Mouse (Mus musculus) kidney, embryonic 16.5 days (tissue): ENCODE results near the gene Fam69b. TPM values are rescaled to one million over a fixed set of nuclear protein-coding genes. Genes with fewer than 3 reads are reported as not detected.

Experiments
- ATAC-seq: fragments of 200-750 bp; cut with Nextera tagmentation; 2 replicates; pipeline ENCODE4 v1.8.0; 2017; ENCODE audit warnings: moderate TSS enrichment; ENCODE audit not compliant: low FRiP score, low TSS enrichment
- H3K27ac ChIP-seq: fragments of 300-500 bp; sonication (generic); 2 replicates; pipeline ENCODE4 v1.5.1; 2014; ENCODE audit warnings: low read length
- H3K27me3 ChIP-seq: fragments of 300-500 bp; sonication (generic); 2 replicates; pipeline ENCODE4 v1.6.1; 2014; ENCODE audit warnings: low read length, control low read depth, mixed read lengths; ENCODE audit not compliant: insufficient read depth
- H3K36me3 ChIP-seq: fragments of 300-500 bp; sonication (generic); 2 replicates; pipeline ENCODE4 v1.6.1; 2014; ENCODE audit warnings: low read length, control low read depth, mixed read lengths; ENCODE audit not compliant: insufficient read depth
- H3K4me1 ChIP-seq: fragments of 300-500 bp; sonication (generic); 2 replicates; pipeline ENCODE4 v1.6.1; 2014; ENCODE audit warnings: low read length, control low read depth, mixed read lengths; ENCODE audit not compliant: insufficient read depth
- H3K4me2 ChIP-seq: fragments of 300-500 bp; sonication (generic); replicated peaks from 2 replicates; pipeline ENCODE4 v1.6.1; 2014; ENCODE audit warnings: low read depth, low read length
- H3K4me3 ChIP-seq: fragments of 300-500 bp; sonication (generic); 2 replicates; pipeline ENCODE4 v1.5.1; 2014; ENCODE audit warnings: mild to moderate bottlenecking, low read length
- H3K9ac ChIP-seq: fragments of 300-500 bp; sonication (generic); replicated peaks from 2 replicates; pipeline ENCODE4 v1.6.1; 2014; ENCODE audit warnings: low read length
- H3K9me3 ChIP-seq: fragments of 300-500 bp; sonication (generic); 2 replicates; pipeline ENCODE4 v1.6.1; 2016; ENCODE audit warnings: low read length, control low read depth
- WGBS: fragments of 180-500 bp; shearing (Covaris S2); extraction: QIAGEN DNeasy Blood & Tissue Kit; methylation state at CpG from one replicate; pipeline ENCODE4 v1.1.7; 2014; 5-methylcytosine and 5-hydroxymethylcytosine counted together
- polyA plus RNA-seq: library from polyadenylated mRNA; unstranded; fragments of >200 nt; fragmentation: Nextera tagmentation; extraction: Ambion mirVana; gene quantifications from 2 replicates; pipeline ENCODE4 v1.2.1, GENCODE M21; 2015

The Fam69b gene
- polyA plus RNA-seq, 1 experiment from 2014 or later: 40.3 TPM

DNA sequence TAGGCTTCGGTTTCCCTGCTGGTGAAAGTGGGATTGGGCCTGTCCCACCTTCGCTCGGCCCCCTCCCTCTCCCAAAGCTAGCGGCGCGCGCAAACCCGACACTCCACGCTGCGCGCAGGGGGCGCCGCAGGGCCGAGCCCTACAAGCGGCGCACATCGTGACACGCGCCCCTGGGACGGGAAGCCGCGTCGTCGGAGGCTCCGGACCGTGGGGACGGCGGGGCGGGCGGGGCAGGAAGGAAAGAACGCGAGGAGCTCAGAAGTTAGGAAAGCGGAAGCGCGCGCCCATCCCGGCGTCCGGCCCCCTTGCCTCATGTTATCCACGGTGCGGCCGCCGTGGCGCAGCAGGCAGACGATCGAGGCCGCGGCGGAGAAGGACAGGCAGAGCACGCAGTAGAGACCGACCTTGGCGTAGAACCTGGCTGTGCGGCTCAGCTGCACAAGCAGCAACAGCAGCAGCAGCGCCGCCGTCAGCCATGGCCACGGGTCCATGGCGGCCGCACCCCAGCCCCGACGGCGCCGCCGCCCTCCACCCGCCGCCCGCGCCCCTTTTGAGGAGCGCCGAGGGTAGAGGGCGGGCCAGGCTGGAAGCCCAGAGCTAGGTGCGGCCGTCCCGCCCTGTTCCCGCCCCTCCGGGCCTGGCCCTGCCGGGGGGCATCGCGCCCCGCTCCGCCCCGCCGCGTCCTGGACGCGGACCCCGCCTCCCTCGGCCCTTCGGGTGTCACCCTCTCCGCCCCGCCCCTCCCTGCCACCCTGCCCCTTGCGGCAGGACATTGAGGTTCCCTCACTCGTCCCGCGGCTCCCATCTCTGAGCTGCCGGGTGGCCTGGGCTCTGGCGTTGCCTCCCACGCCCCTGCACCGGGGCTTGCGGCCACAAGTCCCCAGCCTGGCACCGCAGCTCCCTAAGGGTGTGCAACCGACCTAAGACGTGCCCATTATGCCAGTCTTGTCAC lies 24.3 kb upstream of the Fam69b start, which contains the start of gene Agpat2:
Gene Agpat2 (minus strand): TSS at position 698 of the 952 bp plus-strand sequence.
- Histone ChIP-seq H3K9ac (peak within 1 kb of the TSS; percentile 83), H3K27me3 (no peaks in the 10 kb centered on the region), H3K27ac (peak within 1 kb of the TSS; percentile 86), H3K4me3 (peak within 1 kb of the TSS; percentile 71), H3K4me1 (peaks cover 25% of the 10 kb centered on the region), H3K4me2 (peak within 1 kb of the TSS; percentile 88), H3K36me3 (no peaks in the 10 kb centered on the region), H3K9me3 (no peaks in the 10 kb centered on the region)
- ATAC-seq: peak; percentile 90
- under 1% methylated on average over 97 of the region's 103 CpGs for WGBS

DNA sequence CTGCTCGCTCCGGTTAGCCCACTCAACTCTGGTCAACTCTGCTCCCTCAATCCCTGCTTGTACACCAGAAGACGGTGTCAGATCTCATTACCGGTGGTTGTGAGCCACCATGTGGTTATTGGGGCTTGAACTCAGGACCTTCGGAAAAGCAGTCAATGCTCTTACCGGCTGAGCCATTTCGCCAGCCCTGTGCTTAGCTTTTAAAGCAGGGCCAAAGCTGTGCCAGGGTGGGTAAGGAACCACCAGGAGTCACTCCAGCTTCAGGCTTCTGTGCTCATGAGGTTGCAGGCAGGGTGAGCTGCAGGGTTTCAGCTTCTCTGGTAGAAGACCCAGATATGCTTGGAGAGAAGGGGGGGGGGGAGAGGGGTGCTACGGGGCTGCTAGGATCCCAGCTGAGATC lies 22.9 kb upstream of the Fam69b start:
- Histone ChIP-seq H3K27ac (no peak overlapping the region), H3K9me3 (no peaks in the 10 kb centered on the region), H3K4me1 (peaks cover 20% of the 10 kb centered on the region), H3K4me2 (no peak overlapping the region), H3K9ac (no peak overlapping the region), H3K4me3 (no peak overlapping the region), H3K27me3 (no peaks in the 10 kb centered on the region), H3K36me3 (no peaks in the 10 kb centered on the region)
- WGBS: 88% methylated on average over 8 of the region's 8 CpGs
- ATAC-seq: no peak

DNA sequence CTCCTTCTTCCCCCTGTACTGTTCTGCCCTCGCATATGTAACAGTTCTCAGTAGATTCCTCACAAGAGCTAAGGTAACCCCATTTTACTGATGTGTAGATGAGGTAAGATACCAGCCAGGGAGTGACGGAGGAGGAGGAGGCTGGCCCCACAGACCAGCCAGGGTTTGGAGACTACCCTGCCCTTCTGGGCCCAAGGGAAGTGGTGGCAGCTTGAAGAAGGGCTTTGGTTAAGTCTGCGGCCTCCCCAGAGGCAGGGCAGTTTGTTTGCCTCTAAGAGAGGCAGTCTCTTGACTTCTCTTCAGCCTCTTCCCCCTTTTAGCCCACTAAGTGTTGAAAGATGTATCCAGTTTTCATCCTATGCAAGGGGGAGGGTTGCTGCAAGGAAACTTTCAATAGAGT lies 21.7 kb upstream of the Fam69b start:
- H3K27ac ChIP-seq: no peak overlapping the region
- no peaks in the 10 kb centered on the region for H3K9me3 ChIP-seq
- 74% methylated on average over 3 of the region's 3 CpGs for WGBS
- H3K4me1 ChIP-seq: peaks cover 13% of the 10 kb centered on the region
- ATAC-seq: no peak
- H3K9ac ChIP-seq: no peak overlapping the region
- H3K4me3 ChIP-seq: no peak overlapping the region
- no peaks in the 10 kb centered on the region for H3K36me3 ChIP-seq
- no peak overlapping the region for H3K4me2 ChIP-seq
- no peaks in the 10 kb centered on the region for H3K27me3 ChIP-seq

DNA sequence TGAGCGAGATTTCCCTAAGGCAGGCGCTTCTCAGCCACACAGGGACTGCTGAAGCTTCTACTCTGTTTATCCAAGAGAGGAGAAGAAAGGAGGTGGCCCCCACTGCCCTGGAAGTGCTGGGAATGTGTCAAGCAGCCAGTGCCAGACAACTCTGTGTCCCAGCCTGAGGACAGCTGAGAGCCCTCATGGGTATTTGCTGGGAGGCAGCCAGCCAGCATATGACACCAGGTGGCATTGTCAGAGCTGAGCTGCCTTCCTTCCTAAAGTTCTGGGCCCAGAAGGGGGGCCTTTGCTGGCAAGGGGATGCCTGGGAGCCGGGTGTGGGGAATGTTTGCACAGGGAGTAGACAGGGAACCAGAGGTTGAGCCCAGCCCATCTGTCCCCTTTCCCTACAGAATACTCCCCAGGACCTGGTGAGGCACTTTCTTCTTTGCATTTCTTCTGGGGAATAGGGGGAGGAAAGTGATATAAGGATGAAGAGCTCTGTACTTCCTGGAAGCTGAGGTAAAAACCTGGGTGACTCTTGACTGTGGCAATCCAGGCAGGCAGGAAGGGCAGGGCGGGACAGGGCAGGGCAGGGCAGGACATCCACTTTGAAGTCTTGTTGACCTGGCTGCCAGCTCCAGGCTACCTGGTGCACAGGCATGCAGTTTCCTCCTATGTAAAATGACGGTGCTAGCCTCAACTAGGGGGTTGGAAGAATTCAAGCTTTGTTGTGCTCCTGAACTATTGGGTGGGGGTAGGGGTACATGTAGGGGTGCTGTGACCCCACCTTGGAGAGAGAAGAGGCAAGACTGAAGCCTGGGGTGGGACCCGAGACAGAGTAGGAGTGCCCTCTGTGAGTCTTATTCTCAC lies 21.0 kb upstream of the Fam69b start:
- H3K9me3 ChIP-seq: no peaks in the 10 kb centered on the region
- 0 out of 2 replicates have a peak overlapping the region, but pooled peaks have one; percentile 29 for H3K9ac ChIP-seq
- ATAC-seq: no peak
- no peak overlapping the region for H3K4me2 ChIP-seq
- H3K4me3 ChIP-seq: no peak overlapping the region
- WGBS: 43% methylated on average over 6 of the region's 6 CpGs
- peaks cover 13% of the 10 kb centered on the region for H3K4me1 ChIP-seq
- H3K36me3 ChIP-seq: no peaks in the 10 kb centered on the region
- H3K27ac ChIP-seq: no peak overlapping the region
- H3K27me3 ChIP-seq: no peaks in the 10 kb centered on the region

DNA sequence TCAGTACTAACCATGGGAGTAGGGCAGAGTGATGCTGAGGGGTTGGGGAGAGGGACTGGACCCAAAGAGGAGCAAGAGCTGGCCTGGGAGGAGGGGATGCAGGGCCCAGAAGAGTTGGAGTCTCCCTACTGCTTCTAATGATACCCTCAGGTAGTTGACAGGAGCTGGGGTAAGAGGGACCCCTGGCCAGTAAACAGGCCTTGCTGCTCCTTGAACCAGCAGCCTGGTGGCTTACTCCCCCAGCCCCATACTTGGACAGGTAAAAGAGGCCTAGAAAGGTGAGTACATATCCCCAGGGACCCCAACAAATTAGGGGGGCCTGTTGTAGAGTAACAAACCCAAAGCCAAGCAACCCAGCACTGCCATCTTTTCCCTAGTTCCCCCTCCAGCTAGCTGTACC lies 19.5 kb upstream of the Fam69b start:
- Histone ChIP-seq H3K27ac (no peak overlapping the region), H3K4me1 (peaks cover 4% of the 10 kb centered on the region; the same call in 1 of the 2 replicates), H3K27me3 (no peaks in the 10 kb centered on the region), H3K4me2 (no peak overlapping the region), H3K9ac (no peak overlapping the region), H3K4me3 (no peak overlapping the region), H3K36me3 (no peaks in the 10 kb centered on the region), H3K9me3 (no peaks in the 10 kb centered on the region)
- ATAC-seq: no peak

DNA sequence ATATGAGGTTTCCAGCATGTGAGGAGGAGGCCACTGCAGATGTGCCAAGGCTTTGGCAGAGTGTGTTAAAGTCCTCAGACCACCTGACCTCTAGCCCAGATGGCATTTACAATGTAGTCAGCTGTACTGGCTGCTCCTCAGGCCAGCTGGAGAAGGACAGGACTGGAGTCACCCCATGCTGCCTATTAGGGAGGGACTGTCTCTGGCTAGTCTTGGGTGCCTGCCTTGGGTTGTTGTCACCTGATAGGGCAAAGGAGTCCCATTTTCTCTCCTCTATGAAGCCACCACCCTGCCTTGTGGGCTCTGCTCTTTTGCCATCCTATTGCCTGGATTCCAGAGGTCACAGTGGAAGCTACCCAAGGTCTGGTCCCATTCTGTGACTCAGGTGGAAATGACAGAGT lies 19.0 kb upstream of the Fam69b start:
- Histone ChIP-seq H3K4me1 (peaks cover 4% of the 10 kb centered on the region; the same call in 1 of the 2 replicates), H3K27ac (no peak overlapping the region), H3K4me2 (no peak overlapping the region), H3K36me3 (no peaks in the 10 kb centered on the region), H3K4me3 (no peak overlapping the region), H3K9ac (no peak overlapping the region), H3K27me3 (no peaks in the 10 kb centered on the region), H3K9me3 (no peaks in the 10 kb centered on the region)
- ATAC-seq: no peak

DNA sequence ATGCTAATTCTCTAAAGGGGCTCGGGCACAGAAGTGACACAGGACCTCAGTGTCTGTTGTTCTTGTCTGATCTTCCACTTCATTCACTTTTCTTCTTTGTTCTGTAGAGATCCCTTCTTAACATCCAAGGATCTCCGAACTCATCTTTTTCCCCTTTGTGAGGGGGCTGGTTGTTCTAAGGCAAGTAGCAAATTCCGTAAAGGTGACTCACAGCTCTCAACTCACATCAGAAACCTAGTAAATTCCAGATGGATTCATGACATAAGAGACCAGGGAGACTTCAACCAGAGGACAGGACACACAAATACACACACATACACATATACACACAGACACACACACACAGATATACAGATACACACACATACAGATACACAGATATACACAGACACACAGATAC lies 17.7 kb upstream of the Fam69b start:
- Histone ChIP-seq H3K4me2 (no peak overlapping the region), H3K4me3 (no peak overlapping the region), H3K4me1 (no peaks in the 10 kb centered on the region), H3K9me3 (no peaks in the 10 kb centered on the region), H3K36me3 (no peaks in the 10 kb centered on the region), H3K27me3 (no peaks in the 10 kb centered on the region), H3K27ac (no peak overlapping the region), H3K9ac (no peak overlapping the region)
- 73% methylated on average over 3 of the region's 3 CpGs for WGBS
- ATAC-seq: no peak

DNA sequence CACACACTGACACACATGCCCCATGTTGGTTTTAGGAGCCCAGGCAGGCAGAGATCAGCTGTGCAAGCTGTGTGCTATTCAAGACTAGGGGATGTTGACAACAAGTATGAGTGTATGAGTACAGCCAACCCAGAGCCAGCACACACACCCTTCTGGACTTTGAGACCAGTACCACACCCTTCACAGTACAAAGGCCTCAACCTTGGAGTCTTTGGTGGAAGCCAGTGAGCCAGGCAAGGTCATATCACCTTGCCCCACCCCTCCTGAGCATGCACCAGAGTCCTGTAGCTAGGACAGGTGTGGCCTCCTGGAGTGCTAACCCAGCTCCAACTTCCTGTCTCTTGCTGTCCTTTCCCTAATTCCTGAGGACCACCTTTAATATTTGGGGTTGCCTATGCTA lies 17.2 kb upstream of the Fam69b start:
- H3K4me1 ChIP-seq: no peaks in the 10 kb centered on the region
- H3K9ac ChIP-seq: no peak overlapping the region
- no peaks in the 10 kb centered on the region for H3K9me3 ChIP-seq
- no peaks in the 10 kb centered on the region for H3K27me3 ChIP-seq
- no peaks in the 10 kb centered on the region for H3K36me3 ChIP-seq
- no peak overlapping the region for H3K4me3 ChIP-seq
- no peak overlapping the region for H3K27ac ChIP-seq
- no peak overlapping the region for H3K4me2 ChIP-seq
- no peak for ATAC-seq

DNA sequence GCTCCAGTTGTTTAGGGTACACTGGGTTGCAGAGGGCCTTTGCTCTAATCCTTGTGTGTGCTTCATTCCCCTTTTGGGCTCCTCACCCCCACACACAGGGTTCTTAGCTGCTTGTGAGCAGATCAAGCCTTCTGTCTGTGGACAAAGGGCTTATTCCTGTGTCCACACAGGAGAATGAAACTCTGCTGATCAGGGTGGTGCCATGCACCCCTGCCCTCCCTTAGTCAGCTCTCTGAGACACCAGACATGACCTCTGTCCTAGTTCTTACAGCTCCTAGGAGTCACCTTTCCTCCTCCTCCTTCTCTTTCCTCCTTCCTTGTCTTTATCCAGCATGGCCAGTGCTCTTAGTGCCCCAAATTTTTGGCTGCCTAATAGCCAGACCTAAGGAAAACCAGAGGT lies 16.4 kb upstream of the Fam69b start:
- ATAC-seq: no peak
- H3K4me2 ChIP-seq: no peak overlapping the region
- H3K9me3 ChIP-seq: no peaks in the 10 kb centered on the region
- H3K9ac ChIP-seq: no peak overlapping the region
- H3K27me3 ChIP-seq: no peaks in the 10 kb centered on the region
- no peaks in the 10 kb centered on the region for H3K36me3 ChIP-seq
- no peak overlapping the region for H3K27ac ChIP-seq
- no peak overlapping the region for H3K4me3 ChIP-seq
- H3K4me1 ChIP-seq: no peaks in the 10 kb centered on the region

DNA sequence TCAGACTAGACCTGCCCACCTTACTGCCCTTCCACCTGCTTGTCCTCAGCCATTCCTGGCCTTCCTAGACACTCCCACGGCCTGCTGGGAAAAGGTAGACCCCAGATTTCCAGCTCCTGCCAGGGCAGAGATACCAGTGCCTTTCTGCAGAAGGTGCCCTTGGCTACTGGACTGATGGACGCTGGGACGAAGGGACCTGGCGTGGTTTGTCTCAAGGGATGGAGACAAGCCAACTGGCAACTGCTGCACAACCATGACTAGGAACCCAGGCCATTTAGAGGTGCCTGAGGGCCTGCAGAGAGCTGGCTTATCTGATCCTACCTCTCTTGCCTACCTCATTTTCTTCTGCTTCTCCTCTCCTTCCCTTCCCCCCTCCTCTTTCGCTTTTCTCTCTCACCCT lies 13.4 kb upstream of the Fam69b start:
- Histone ChIP-seq H3K27me3 (no peaks in the 10 kb centered on the region), H3K9me3 (no peaks in the 10 kb centered on the region), H3K36me3 (no peaks in the 10 kb centered on the region), H3K4me2 (no peak overlapping the region), H3K4me3 (no peak overlapping the region), H3K27ac (no peak overlapping the region), H3K4me1 (no peaks in the 10 kb centered on the region), H3K9ac (no peak overlapping the region)
- WGBS: 76% methylated on average over 5 of the region's 5 CpGs
- ATAC-seq: no peak
